Mouse (Mus musculus): ENCODE data around the gene Mrpl55. TPM values are rescaled to one million over a fixed set of nuclear protein-coding genes. Genes with fewer than 3 reads are reported as not detected.

Gene Mrpl55
- total RNA-seq, 2 experiments from 2014 or later, result 86.9 to 88.0 TPM

DNA sequence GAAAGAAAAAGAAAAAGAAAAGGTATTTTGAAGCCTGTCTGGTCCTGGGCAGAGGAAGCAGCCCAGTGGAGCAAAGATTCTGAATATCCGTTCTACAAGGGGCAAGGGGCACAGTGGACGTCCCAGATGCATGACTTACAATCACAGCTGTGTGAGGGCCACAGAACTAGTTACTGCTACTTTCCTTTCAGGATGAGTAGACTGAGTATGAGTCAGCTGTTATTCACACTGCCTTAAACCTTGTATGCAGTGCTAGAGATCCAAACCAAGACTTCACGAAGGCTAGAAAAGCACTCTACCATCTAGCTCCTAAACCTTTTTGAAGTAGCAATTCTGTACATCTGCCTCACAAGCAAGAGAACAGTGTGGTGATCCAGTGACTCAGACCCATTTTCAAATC is 24.0 kb downstream of the Mrpl55 start:
- intact Hi-C loops (cut with DNase I), result no loop called here
- DNase-seq, result no peak

- DNase-seq, result peak; percentile 38 to 54
- intact Hi-C loops (cut with DNase I), result loop anchor here (1.0 kb wide), 1 partner anchor 18 kb away; no protein-coding TSS in a partner anchor
Observed at GRCm38 (mm10) chr11:59226787-59227603, 24.7 kb downstream of the Mrpl55 start.

- no peak for DNase-seq
- intact Hi-C loops (cut with DNase I), result loop anchor here (1.0 kb wide), 1 partner anchor 18 kb away; no protein-coding TSS in a partner anchor
Observed at GRCm38 (mm10) chr11:59227604-59228121, 25.4 kb downstream of the Mrpl55 start.

DNA sequence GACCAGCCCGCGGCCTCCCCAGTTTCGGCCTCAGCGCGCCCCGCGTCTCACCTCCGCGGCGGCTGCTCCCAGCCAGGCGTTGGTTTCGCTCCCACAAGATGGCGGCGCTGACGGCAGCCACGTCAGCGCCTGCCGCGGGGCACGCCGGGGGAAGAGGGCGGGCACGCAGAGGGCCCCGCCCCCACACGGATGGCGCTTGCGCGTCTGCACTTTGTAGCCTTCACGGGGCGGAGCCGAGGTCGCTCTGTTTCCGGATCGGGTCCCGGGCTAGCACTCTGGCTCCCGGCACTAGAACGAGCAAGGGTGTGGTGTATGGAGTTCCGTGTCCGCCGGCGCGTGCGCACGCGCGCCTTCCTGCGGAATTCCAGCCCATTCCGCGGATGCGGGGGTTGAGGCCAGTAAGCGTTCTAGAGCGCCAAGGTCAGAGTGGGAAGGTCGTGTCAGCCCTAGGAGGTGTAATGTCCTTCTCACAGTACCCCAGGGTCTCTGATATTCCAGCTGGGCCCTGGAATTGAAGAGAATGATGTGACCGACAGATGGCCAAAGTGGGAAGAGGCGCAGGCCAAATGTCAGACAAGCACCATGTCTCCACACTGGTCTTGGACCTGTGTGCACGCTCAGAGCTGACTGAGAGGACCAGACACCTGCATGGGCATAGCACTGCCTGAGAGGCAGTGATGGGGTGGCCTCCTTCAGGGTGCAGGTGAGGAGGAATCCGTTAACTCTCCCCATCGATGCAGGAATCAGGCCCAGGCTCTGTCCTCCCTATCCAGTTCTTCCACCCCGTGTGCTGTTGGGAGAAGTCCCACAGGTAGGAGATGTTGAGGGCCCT is 26.1 kb downstream of the Mrpl55 start, which contains the start of gene Arf1:
Gene Arf1, minus strand, starts transcription at position 149 of the 832 bp plus-strand sequence.
- DNase-seq, result peak; percentile 96 to 97
- intact Hi-C loops (cut with DNase I), result no loop called here

DNA sequence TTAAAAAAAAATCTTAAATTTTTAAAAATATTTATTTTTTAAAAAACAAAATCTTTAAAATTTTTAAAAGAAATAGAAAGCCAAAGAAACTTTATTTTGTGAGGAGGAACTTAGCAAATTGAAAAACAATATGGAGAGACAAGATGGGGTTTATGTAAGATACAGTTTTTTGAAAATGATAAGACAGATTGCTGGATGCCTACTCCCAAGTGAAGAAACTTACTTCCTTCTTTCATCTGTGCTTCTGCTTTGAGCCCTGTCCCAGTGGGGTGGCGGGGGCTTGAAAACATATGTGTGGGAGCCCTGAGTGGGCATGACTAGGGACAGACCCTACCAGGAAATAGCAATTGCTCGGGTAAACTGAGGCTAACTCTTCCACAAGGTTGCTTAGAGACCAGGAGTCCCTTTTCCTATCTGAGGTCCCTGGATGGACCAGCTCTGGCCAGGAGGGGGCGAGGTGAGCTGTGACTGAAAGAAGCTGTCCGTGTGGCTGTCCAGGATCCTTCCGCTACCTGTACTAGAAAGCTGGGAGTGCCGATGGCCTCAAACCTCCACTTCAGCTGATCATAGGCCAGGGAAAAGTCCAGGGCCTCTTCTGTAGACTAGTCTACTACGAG is 28.0 kb downstream of the Mrpl55 start:
- DNase-seq, result peak; percentile 71 to 75
- intact Hi-C loops (cut with DNase I), result loop anchor here (5.0 kb wide), 1 partner anchor 252 kb away; no protein-coding TSS in a partner anchor

GRCm38 (mm10) chr11:59232797-59233196 is 30.5 kb downstream of the Mrpl55 start:
- intact Hi-C loops (cut with DNase I), result loop anchor here (5.0 kb wide), 1 partner anchor 250 kb away; no protein-coding TSS in a partner anchor
- DNase-seq, result no peak

GRCm38 (mm10) chr11:59238525-59239427 is 36.5 kb downstream of the Mrpl55 start:
- intact Hi-C loops (cut with DNase I), result loop anchor here (1.0 kb wide), 1 partner anchor 54 kb away; no protein-coding TSS in a partner anchor
- DNase-seq, result peak; percentile 81 to 82

DNA sequence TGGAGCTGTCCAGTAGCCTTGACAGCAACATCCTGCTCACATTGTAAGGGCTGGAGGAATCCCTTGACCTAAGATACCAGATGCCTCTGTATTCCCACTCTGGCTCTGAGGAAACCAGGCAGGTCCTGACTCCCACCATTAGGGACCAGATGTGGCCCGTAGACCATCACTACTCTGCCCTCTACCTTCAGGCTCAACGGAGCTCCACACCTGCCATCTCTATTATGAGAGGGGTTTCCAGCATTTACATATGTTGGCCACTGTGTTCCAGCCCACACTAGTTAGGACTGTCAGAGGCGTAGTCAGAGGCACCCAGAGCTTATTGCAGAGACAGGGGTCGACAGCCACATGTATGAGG is 37.1 kb downstream of the Mrpl55 start:
- no peak for DNase-seq
- intact Hi-C loops (cut with DNase I), result loop anchor here (1.0 kb wide), 1 partner anchor 53 kb away; no protein-coding TSS in a partner anchor

GRCm38 (mm10) chr11:59239796-59240195 is 37.5 kb downstream of the Mrpl55 start:
- intact Hi-C loops (cut with DNase I), result loop anchor here (1.0 kb wide), 1 partner anchor 53 kb away; no protein-coding TSS in a partner anchor

DNA sequence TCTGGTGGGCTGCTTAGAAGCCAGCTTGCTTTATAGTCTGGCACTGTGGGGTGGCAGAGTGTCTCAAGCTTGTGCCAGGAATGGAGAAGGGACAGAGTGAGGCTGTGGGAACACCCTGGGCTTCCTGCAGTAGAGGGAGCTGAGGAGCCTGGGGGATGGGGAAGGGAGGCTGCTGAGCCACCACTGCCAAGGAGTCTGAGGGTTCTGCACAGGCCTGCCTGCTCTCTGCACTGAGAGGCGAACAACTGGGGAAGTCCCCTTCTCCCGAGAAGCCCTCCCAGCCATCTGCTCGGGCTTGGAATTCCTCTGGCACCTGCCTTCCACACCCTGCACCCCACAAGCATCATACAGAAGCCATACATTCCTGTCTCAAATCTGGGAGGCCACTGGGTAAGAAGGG is 39.6 kb downstream of the Mrpl55 start:
- DNase-seq, result no peak
- intact Hi-C loops (cut with DNase I), result no loop called here

More at GRCm38 (mm10) chr11:59239796-59240195, 37.5 kb downstream of the Mrpl55 start:
- no peak for DNase-seq

DNA sequence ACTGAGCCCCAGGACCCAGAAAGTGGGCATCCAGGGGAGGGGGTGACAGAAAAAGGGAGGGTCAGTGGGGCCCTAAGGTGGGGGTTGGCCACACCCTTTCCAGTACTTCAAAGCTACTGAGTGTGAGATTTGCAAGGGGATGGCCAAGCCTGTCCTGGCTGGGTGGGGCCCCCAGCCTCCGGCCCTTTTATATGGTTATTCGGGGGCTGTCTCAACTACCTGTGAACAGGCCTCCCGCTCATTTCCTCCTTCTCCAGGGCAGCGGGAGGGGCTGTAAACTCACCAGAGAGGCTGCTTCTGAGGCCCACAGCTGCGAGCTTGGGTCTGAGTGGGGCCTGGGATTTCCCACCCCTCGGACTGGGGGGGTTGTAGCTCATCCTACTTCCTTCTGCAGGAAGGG is 41.6 kb downstream of the Mrpl55 start:
- intact Hi-C loops (cut with DNase I), result no loop called here

GRCm38 (mm10) chr11:59248101-59248500 is 45.8 kb downstream of the Mrpl55 start:
- no peak for DNase-seq
- intact Hi-C loops (cut with DNase I), result no loop called here

More for the DNA sequence above, 41.6 kb downstream of the Mrpl55 start:
- DNase-seq, result no peak

Other genes starting within 250 kb of the Mrpl55 start
- gene Hist3h2a, start 247.8 kb upstream of the Mrpl55 start, total RNA-seq (2021), result 10 to 100 TPM; 33.2 to 36.7 TPM
- under 1 TPM; 0.12 to 0.22 TPM for gene Trim17, start 247.8 kb upstream of the Mrpl55 start, total RNA-seq (2021)
- 10 to 100 TPM; 19.9 to 20.8 TPM for gene Trim11, start 224.4 kb upstream of the Mrpl55 start, total RNA-seq (2021)
- 100 to 1,000 TPM; 427 to 465 TPM for gene Obscn, start 66.1 kb upstream of the Mrpl55 start, total RNA-seq (2021)
- gene Iba57, start 38.7 kb upstream of the Mrpl55 start, total RNA-seq (2021), result 10 to 100 TPM; 14.6 to 16.8 TPM
- 1 to 10 TPM; 1.7 to 1.8 TPM for gene Gjc2, start 19.3 kb upstream of the Mrpl55 start, total RNA-seq (2021)
- gene Guk1, start 10.3 kb upstream of the Mrpl55 start, total RNA-seq (2021), result 10 to 100 TPM; 74.3 to 76.2 TPM
- 10 to 100 TPM in 1 of 2 experiments, 1 to 10 TPM in 1; 9.4 to 12.3 TPM for gene 2310033P09Rik, start 5.8 kb downstream of the Mrpl55 start, total RNA-seq (2021)
- 100 to 1,000 TPM; 339 to 344 TPM for gene Arf1, start 25.8 kb downstream of the Mrpl55 start, total RNA-seq (2021)
- not detected for gene Wnt3a, start 88.3 kb downstream of the Mrpl55 start, total RNA-seq (2021)
- gene Wnt9a, start 104.4 kb downstream of the Mrpl55 start, total RNA-seq (2021), result 1 to 10 TPM; 6.1 to 7.5 TPM
- not detected for gene Prss38, start 173.2 kb downstream of the Mrpl55 start, total RNA-seq (2021)
- 10 to 100 TPM; 11.5 to 13.3 TPM for gene Jmjd4, start 247.6 kb downstream of the Mrpl55 start, total RNA-seq (2021)
- 10 to 100 TPM; 39.8 to 41.8 TPM for gene Snap47, start 248.7 kb downstream of the Mrpl55 start, total RNA-seq (2021)

Data from heart, postnatal 10 days (tissue).